Mouse (Mus musculus) liver, embryonic 14.5 days (tissue): ENCODE measurements around the gene Fzd7. TPM values are rescaled to one million over a fixed set of nuclear protein-coding genes. Genes with fewer than 3 reads are reported as not detected.

Experiments used
- ATAC-seq: fragments of 200-750 bp; cut with Nextera tagmentation; 2 replicates; pipeline ENCODE4 v1.8.0; 2017; ENCODE audit warnings: moderate number of reproducible peaks, mild to moderate bottlenecking, moderate library complexity; ENCODE audit not compliant: insufficient read depth
- DNase-seq, 3 experiments: peaks; one replicate each; pipeline ENCODE4 v3.0.0-alpha.2; 2012 to 2013; ENCODE audit warnings: low read depth in 3 of 3, low spot score in 3 of 3
- H3K27ac ChIP-seq: fragments of 300-500 bp; sonication (generic); 2 replicates; pipeline ENCODE4 v1.5.1; 2014; ENCODE audit warnings: moderate library complexity, mild to moderate bottlenecking, control low read depth, inconsistent platforms
- H3K27me3 ChIP-seq: fragments of 300-500 bp; sonication (generic); 2 replicates; pipeline ENCODE4 v1.6.1; 2014; ENCODE audit warnings: mild to moderate bottlenecking, low read length, moderate library complexity; ENCODE audit not compliant: control insufficient read depth, insufficient read depth
- H3K36me3 ChIP-seq: fragments of 300-500 bp; sonication (generic); replicated peaks from 2 replicates; pipeline ENCODE4 v1.6.1; 2014; ENCODE audit warnings: low read depth; ENCODE audit not compliant: control insufficient read depth, insufficient read depth
- H3K4me1 ChIP-seq, 2 experiments: fragments of 200-500 bp in 1 of 2; fragments of 300-500 bp in 1 of 2; sonication (generic) in 1 of 2; replicated peaks; 2 replicates each; pipeline ENCODE4 v1.6.1; 2012 to 2014; ENCODE audit warnings: antibody characterized with exemption in 1 of 2, inconsistent platforms in 1 of 2, low read length in 1 of 2; ENCODE audit not compliant: control insufficient read depth in 2 of 2, insufficient read depth in 2 of 2
- H3K4me2 ChIP-seq: fragments of 300-500 bp; sonication (generic); 2 replicates; pipeline ENCODE4 v1.6.1; 2014; ENCODE audit warnings: low read depth, mild to moderate bottlenecking, control low read depth, moderate library complexity
- H3K4me3 ChIP-seq, 2 experiments: fragments of 200-500 bp in 1 of 2; fragments of 300-500 bp in 1 of 2; sonication (generic) in 1 of 2; 2 replicates each; pipeline ENCODE4 v1.5.1; 2012 to 2014; ENCODE audit warnings: low read depth in 2 of 2, low read length in 2 of 2, mild to moderate bottlenecking in 2 of 2, control low read depth in 1 of 2, inconsistent platforms in 1 of 2, moderate library complexity in 1 of 2; ENCODE audit not compliant: insufficient read depth in 1 of 2
- H3K9ac ChIP-seq: fragments of 300-500 bp; sonication (generic); replicated peaks from 2 replicates; pipeline ENCODE4 v1.6.1; 2014; ENCODE audit warnings: mild to moderate bottlenecking, control low read depth, moderate library complexity
- H3K9me3 ChIP-seq: fragments of 300-500 bp; sonication (generic); 2 replicates; pipeline ENCODE4 v1.6.1; 2016; ENCODE audit warnings: low read length, mixed read lengths; ENCODE audit not compliant: control insufficient read depth
- CTCF ChIP-seq: IDR thresholded peaks from 2 replicates; pipeline ENCODE4 v1.5.1; 2016; ENCODE audit warnings: antibody characterized with exemption, low read depth, control low read depth
- EP300 ChIP-seq: IDR thresholded peaks from 2 replicates; pipeline ENCODE4 v1.6.1; 2016; ENCODE audit warnings: antibody characterized with exemption, low read depth
- WGBS: fragments of 180-500 bp; shearing (Covaris S2); extraction: QIAGEN DNeasy Blood & Tissue Kit; methylation state at CpG from one replicate; pipeline ENCODE4 v1.1.7; 2014; ENCODE audit not compliant: insufficient replicate concordance; 5-methylcytosine and 5-hydroxymethylcytosine counted together
- polyA plus RNA-seq, 2 experiments: library from polyadenylated mRNA; depleted of rRNA in 1 of 2; stranded (reverse) in 1 of 2; unstranded in 1 of 2; fragments of >200 nt; fragmentation: Nextera tagmentation in 1 of 2; extraction: Ambion mirVana in 1 of 2; gene quantifications; 2 replicates each; pipeline versions ENCODE4 v1.2.1 to v1.2.3; 2012 to 2014

The Fzd7 gene
- polyA plus RNA-seq, 2 experiments: 1.3 to 2.4 TPM

- Histone ChIP-seq H3K27ac (no peak overlapping the region), H3K9ac (no peak overlapping the region), H3K9me3 (no peaks in the 10 kb centered on the region), H3K4me3 (no peak overlapping the region), H3K4me1 (no peaks in the 10 kb centered on the region; a peak in 1 of 4 replicates), H3K27me3 (no peaks in the 10 kb centered on the region), H3K36me3 (no peaks in the 10 kb centered on the region), H3K4me2 (no peak overlapping the region)
- TF ChIP-seq EP300: no peak
- no peak for TF ChIP-seq CTCF
- ATAC-seq: no peak
- DNase-seq: no peak
- WGBS: 59% methylated on average over 3 of the region's 3 CpGs
These were observed 38.0 kb upstream of the Fzd7 start for GRCm38 (mm10) chr1:59444127-59444660.

GRCm38 (mm10) chr1:59445242-59445641 lies 37.0 kb upstream of the Fzd7 start:
- 63% methylated on average over 5 of the region's 5 CpGs for WGBS
- Histone ChIP-seq H3K27me3 (no peaks in the 10 kb centered on the region), H3K4me1 (no peaks in the 10 kb centered on the region), H3K9me3 (no peaks in the 10 kb centered on the region), H3K4me2 (no peak overlapping the region), H3K9ac (no peak overlapping the region), H3K4me3 (no peak overlapping the region), H3K27ac (no peak overlapping the region), H3K36me3 (no peaks in the 10 kb centered on the region)
- no peak for ATAC-seq
- no peak for DNase-seq
- TF ChIP-seq CTCF: no peak
- TF ChIP-seq EP300: no peak

- Histone ChIP-seq H3K4me2 (no peak overlapping the region), H3K27ac (no peak overlapping the region)
These were observed 33.5 kb upstream of the Fzd7 start for GRCm38 (mm10) chr1:59448497-59449270.

GRCm38 (mm10) chr1:59449423-59449822 lies 32.8 kb upstream of the Fzd7 start:
- no peaks in the 10 kb centered on the region for H3K36me3 ChIP-seq
- no peak for ATAC-seq
- no peak for DNase-seq
- H3K27me3 ChIP-seq: no peaks in the 10 kb centered on the region
- H3K9ac ChIP-seq: no peak overlapping the region
- H3K4me1 ChIP-seq: no peaks in the 10 kb centered on the region
- no peaks in the 10 kb centered on the region for H3K9me3 ChIP-seq
- no peak overlapping the region for H3K27ac ChIP-seq
- H3K4me2 ChIP-seq: no peak overlapping the region
- WGBS: 35% methylated on average over 11 of the region's 11 CpGs
- no peak overlapping the region for H3K4me3 ChIP-seq
- TF ChIP-seq CTCF (no peak), EP300 (no peak)

More at GRCm38 (mm10) chr1:59448497-59449270, 33.5 kb upstream of the Fzd7 start:
- H3K9ac ChIP-seq: no peak overlapping the region
- H3K27me3 ChIP-seq: no peaks in the 10 kb centered on the region
- TF ChIP-seq EP300 (no peak), CTCF (no peak)
- H3K4me3 ChIP-seq: no peak overlapping the region
- no peaks in the 10 kb centered on the region for H3K9me3 ChIP-seq
- WGBS: 65% methylated on average over 11 of the region's 11 CpGs
- no peak for DNase-seq
- H3K4me1 ChIP-seq: no peaks in the 10 kb centered on the region
- no peak for ATAC-seq
- H3K36me3 ChIP-seq: no peaks in the 10 kb centered on the region

GRCm38 (mm10) chr1:59450896-59451295 lies 31.3 kb upstream of the Fzd7 start:
- Histone ChIP-seq H3K9ac (no peak overlapping the region), H3K27ac (no peak overlapping the region), H3K9me3 (no peaks in the 10 kb centered on the region), H3K4me2 (no peak overlapping the region), H3K4me3 (no peak overlapping the region), H3K27me3 (no peaks in the 10 kb centered on the region), H3K36me3 (no peaks in the 10 kb centered on the region), H3K4me1 (no peaks in the 10 kb centered on the region)
- DNase-seq (no peak), ATAC-seq (no peak)
- TF ChIP-seq EP300 (no peak), CTCF (no peak)
- WGBS: 70% methylated on average over 11 of the region's 11 CpGs
